Mouse (Mus musculus) adrenal gland, postnatal 25 days (tissue): ENCODE results near the gene Ptpra. TPM values are rescaled to one million over a fixed set of nuclear protein-coding genes. Genes with fewer than 3 reads are reported as not detected.
A peak's percentile ranks its signal among the peaks of the same experiment; 100 is the strongest.
"Not testable (repeated sequence)": the region's sequence is repeated elsewhere in the genome, so short reads cannot be mapped to it uniquely, and the experiment has no call there.

Source experiments
- DNase-seq: peaks from one replicate; pipeline ENCODE4 v3.0.0; 2021; ENCODE audit warnings: mixed read lengths
- total RNA-seq: library from RNA; stranded (reverse); gene quantifications from 2 replicates; pipeline ENCODE4 v1.2.3, GENCODE M21; 2021

Gene Ptpra
- total RNA-seq, 1 experiment from 2014 or later: 144 TPM

GRCm38 (mm10) chr2:130558015-130558414, 107.9 kb downstream of the Ptpra start:
- DNase-seq: no peak

- peak; percentile 93 for DNase-seq
Measured at GRCm38 (mm10) chr2:130563212-130564055, 113.4 kb downstream of the Ptpra start, which contains the start of gene Mrps26. Gene Mrps26, plus strand, starts transcription at chr2:130563742.

GRCm38 (mm10) chr2:130564063-130564462, 114.0 kb downstream of the Ptpra start:
- no peak for DNase-seq

- DNase-seq: no peak
Measured at GRCm38 (mm10) chr2:130564983-130565382, 114.9 kb downstream of the Ptpra start.

GRCm38 (mm10) chr2:130568921-130569320, 118.8 kb downstream of the Ptpra start:
- no peak for DNase-seq

GRCm38 (mm10) chr2:130569926-130570325, 119.8 kb downstream of the Ptpra start:
- DNase-seq: no peak

- DNase-seq: no peak
Measured at GRCm38 (mm10) chr2:130574960-130575359, 124.9 kb downstream of the Ptpra start.

GRCm38 (mm10) chr2:130575873-130576272, 125.8 kb downstream of the Ptpra start, which contains the start of gene Oxt:
Gene Oxt, plus strand, starts transcription at chr2:130576173.
- no peak for DNase-seq

- DNase-seq: not testable (repeated sequence)
Measured at GRCm38 (mm10) chr2:130576564-130576963, 126.5 kb downstream of the Ptpra start.

GRCm38 (mm10) chr2:130577021-130577420, 126.9 kb downstream of the Ptpra start:
- no peak for DNase-seq

GRCm38 (mm10) chr2:130577632-130578031, 127.6 kb downstream of the Ptpra start:
- DNase-seq: peak; percentile 43

- DNase-seq: peak; percentile 80
Measured at GRCm38 (mm10) chr2:130578148-130578547, 128.1 kb downstream of the Ptpra start.

GRCm38 (mm10) chr2:130579791-130580190, 129.7 kb downstream of the Ptpra start:
- DNase-seq: no peak

GRCm38 (mm10) chr2:130581201-130581600, 131.1 kb downstream of the Ptpra start:
- DNase-seq: no peak

- no peak for DNase-seq
Measured at GRCm38 (mm10) chr2:130582552-130582951, 132.5 kb downstream of the Ptpra start, which contains the start of gene Avp. Gene Avp, minus strand, starts transcription at chr2:130582554.

GRCm38 (mm10) chr2:130583902-130584560, 134.0 kb downstream of the Ptpra start:
- no peak for DNase-seq

GRCm38 (mm10) chr2:130586016-130586415, 135.9 kb downstream of the Ptpra start:
- DNase-seq: no peak

GRCm38 (mm10) chr2:130588373-130588772, 138.3 kb downstream of the Ptpra start:
- no peak for DNase-seq

- DNase-seq: no peak
Measured at GRCm38 (mm10) chr2:130589157-130589556, 139.1 kb downstream of the Ptpra start.

- no peak for DNase-seq
Measured at GRCm38 (mm10) chr2:130589761-130590160, 139.7 kb downstream of the Ptpra start.

- no peak for DNase-seq
Measured at GRCm38 (mm10) chr2:130591016-130591415, 140.9 kb downstream of the Ptpra start.

GRCm38 (mm10) chr2:130595596-130595995, 145.5 kb downstream of the Ptpra start:
- DNase-seq: no peak

GRCm38 (mm10) chr2:130597601-130598010, 147.5 kb downstream of the Ptpra start:
- DNase-seq: no peak
